Mouse (Mus musculus) liver, embryonic 12.5 days (tissue): ENCODE measurements around the gene Nudcd3. TPM values are rescaled to one million over a fixed set of nuclear protein-coding genes. Genes with fewer than 3 reads are reported as not detected.
A peak's percentile ranks its signal among the peaks of the same experiment; 100 is the strongest.

Experiments
- ATAC-seq: fragments of 200-750 bp; cut with Nextera tagmentation; 2 replicates; pipeline ENCODE4 v1.8.0; 2017; ENCODE audit warnings: moderate number of reproducible peaks, mild to moderate bottlenecking, moderate library complexity
- H3K27ac ChIP-seq: fragments of 300-500 bp; sonication (generic); 2 replicates; pipeline ENCODE4 v1.5.1; 2016; ENCODE audit warnings: mild to moderate bottlenecking
- H3K27me3 ChIP-seq: fragments of 300-500 bp; sonication (generic); replicated peaks from 2 replicates; pipeline ENCODE4 v1.6.1; 2016; ENCODE audit warnings: mild to moderate bottlenecking, moderate library complexity
- H3K36me3 ChIP-seq: fragments of 300-500 bp; sonication (generic); 2 replicates; pipeline ENCODE4 v1.6.1; 2016; ENCODE audit warnings: mild to moderate bottlenecking, moderate library complexity
- H3K4me1 ChIP-seq: fragments of 300-500 bp; sonication (generic); 2 replicates; pipeline ENCODE4 v1.6.1; 2016
- H3K4me2 ChIP-seq: fragments of 300-500 bp; sonication (generic); 2 replicates; pipeline ENCODE4 v1.6.1; 2016; ENCODE audit warnings: mild to moderate bottlenecking, moderate library complexity
- H3K4me3 ChIP-seq: fragments of 300-500 bp; sonication (generic); 2 replicates; pipeline ENCODE4 v1.5.1; 2016; ENCODE audit warnings: mild to moderate bottlenecking, moderate library complexity
- H3K9ac ChIP-seq: fragments of 300-500 bp; sonication (generic); 2 replicates; pipeline ENCODE4 v1.6.1; 2016; ENCODE audit warnings: mild to moderate bottlenecking, moderate library complexity
- H3K9me3 ChIP-seq: fragments of 300-500 bp; sonication (generic); replicated peaks from 2 replicates; pipeline ENCODE4 v1.6.1; 2016; ENCODE audit warnings: mild to moderate bottlenecking, moderate library complexity
- WGBS: fragments of 180-500 bp; shearing (Covaris S2); methylation state at CpG from one replicate; pipeline ENCODE4 v1.1.7; 2016; ENCODE audit not compliant: insufficient replicate concordance; 5-methylcytosine and 5-hydroxymethylcytosine counted together
- polyA plus RNA-seq: library from polyadenylated mRNA; unstranded; fragments of >200 nt; fragmentation: Nextera tagmentation; extraction: Ambion mirVana; gene quantifications from 2 replicates; pipeline ENCODE4 v1.2.1, GENCODE M21; 2016

Nudcd3 gene
- polyA plus RNA-seq, 1 experiment from 2014 or later, result 21.7 TPM

DNA sequence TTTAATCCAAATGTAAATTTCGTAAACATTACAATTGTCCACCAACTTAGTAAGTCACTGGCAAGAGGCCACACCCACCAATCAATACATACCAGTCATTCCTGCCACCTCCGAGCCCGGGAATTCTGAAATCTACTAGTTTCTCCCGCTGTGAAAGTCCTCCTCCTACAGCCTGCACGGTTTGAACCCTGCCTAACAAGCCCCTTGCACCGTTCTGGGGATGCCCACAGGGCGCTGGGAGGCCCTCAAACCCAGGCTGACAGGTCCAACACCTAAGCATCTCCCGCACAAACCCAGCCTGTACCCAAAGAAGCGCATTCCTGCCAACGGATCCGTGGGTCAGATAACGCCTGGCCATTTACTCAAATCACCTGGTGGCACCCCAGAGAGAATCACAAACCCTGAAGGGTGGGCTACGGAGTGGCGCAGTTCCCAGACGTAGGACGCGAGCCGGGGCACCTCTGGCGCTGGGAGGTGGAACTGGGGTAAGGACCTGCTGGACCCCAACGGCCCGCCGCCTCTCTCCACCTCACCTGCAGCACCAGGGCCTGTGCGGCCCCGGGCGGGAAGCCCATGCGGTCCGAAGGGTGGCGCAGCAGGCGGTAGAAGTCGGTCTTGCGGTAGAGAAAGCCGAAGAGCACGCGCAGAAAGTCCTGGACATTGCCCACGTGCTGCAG, 667 bp downstream of the Nudcd3 start, which contains the start of gene A730071L15Rik:
Gene A730071L15Rik, plus strand, starts transcription at position 620 of the 677 bp plus-strand sequence.
- H3K27me3 ChIP-seq, result peaks cover 5% of the 10 kb centered on the region
- peak within 1 kb of the TSS; percentile 80 for H3K27ac ChIP-seq
- peak within 1 kb of the TSS; percentile 97 for H3K4me2 ChIP-seq
- H3K9ac ChIP-seq, result peak within 1 kb of the TSS; percentile 92
- WGBS, result 1% methylated on average over 35 of the region's 35 CpGs
- H3K4me1 ChIP-seq, result peaks cover 37% of the 10 kb centered on the region
- H3K4me3 ChIP-seq, result peak within 1 kb of the TSS; percentile 93
- no peaks in the 10 kb centered on the region for H3K9me3 ChIP-seq
- peak; percentile 71 for ATAC-seq
- H3K36me3 ChIP-seq, result peaks cover 4% of the 10 kb centered on the region; the same call in 1 of the 2 replicates

DNA sequence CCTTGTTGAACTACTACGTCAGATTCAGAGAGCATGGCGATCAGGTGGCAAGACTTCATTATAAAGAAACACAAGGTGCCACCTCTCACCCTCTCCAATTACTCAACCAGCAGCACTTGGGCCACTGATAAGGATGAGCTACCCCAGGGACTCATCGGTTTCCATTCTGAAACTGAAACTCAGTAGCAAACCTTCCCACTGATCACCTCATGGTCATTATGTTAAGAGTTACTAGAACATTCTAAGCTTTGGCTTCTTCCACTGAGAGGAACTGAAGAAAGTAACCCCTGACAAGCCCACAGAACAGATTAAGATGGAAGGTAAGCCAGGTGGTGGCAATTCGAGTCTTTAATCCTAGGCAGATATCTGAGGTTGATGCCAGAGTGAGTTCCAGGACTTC, 1.8 kb downstream of the Nudcd3 start:
- H3K36me3 ChIP-seq, result peaks cover 11% of the 10 kb centered on the region; the same call in 1 of the 2 replicates
- ATAC-seq, result no peak
- H3K9me3 ChIP-seq, result no peaks in the 10 kb centered on the region
- no peak overlapping the region for H3K27ac ChIP-seq
- 0 out of 2 replicates have a peak, but pooled peaks cover under 1% of the 10 kb centered on the region for H3K27me3 ChIP-seq
- H3K4me1 ChIP-seq, result peaks cover 39% of the 10 kb centered on the region
- H3K4me2 ChIP-seq, result peak overlapping the region; percentile 97
- H3K4me3 ChIP-seq, result peak overlapping the region; percentile 93
- 62% methylated on average over 4 of the region's 4 CpGs for WGBS
- H3K9ac ChIP-seq, result peak overlapping the region; percentile 92

DNA sequence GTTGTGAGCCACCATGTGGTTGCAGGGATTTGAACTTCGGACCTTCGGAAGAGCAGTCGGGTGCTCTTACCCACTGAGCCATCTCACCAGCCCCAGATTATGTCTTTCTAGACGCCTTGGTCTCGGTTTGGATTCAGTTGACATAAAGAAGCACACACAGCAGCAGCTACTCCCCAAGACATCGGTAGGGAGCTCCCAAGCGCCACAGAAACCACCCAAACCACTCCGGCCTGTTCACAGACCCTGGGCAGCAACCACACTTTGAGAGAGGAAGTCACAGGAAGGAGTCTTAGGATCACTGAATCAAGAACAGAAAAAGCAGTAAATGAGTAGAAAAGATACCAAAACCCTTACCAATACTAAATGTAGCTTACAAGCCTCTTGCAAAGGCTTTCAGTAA, 3.4 kb downstream of the Nudcd3 start:
- Histone ChIP-seq H3K4me3 (no peak overlapping the region), H3K27ac (no peak overlapping the region), H3K9ac (no peak overlapping the region), H3K27me3 (no peaks in the 10 kb centered on the region), H3K36me3 (peaks cover 26% of the 10 kb centered on the region), H3K4me2 (no peak overlapping the region), H3K9me3 (no peaks in the 10 kb centered on the region), H3K4me1 (peaks cover 39% of the 10 kb centered on the region)
- 70% methylated on average over 8 of the region's 8 CpGs for WGBS
- no peak for ATAC-seq

DNA sequence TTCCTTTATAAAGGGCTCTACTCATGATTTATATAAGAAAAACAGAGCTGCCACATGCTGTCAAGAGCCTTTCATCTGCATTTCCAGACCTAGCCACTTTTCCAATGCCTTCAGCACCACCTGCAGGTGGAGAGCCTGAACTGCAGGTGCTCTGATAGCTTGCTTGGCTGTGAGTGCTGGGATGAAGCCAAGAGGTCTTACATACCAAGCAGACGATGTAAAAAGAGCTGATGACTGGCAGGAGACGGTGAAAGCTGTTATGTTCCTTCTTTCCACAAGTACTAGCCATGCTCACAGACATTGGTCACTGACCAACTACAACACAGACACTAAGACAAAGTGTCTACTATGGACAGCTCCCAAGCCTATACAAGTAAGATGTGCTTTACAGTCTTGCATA, 12.3 kb downstream of the Nudcd3 start:
- Histone ChIP-seq H3K9me3 (no peaks in the 10 kb centered on the region), H3K4me2 (no peak overlapping the region), H3K27ac (no peak overlapping the region), H3K9ac (no peak overlapping the region), H3K36me3 (peaks cover 52% of the 10 kb centered on the region), H3K4me1 (peaks cover 30% of the 10 kb centered on the region), H3K4me3 (no peak overlapping the region), H3K27me3 (no peaks in the 10 kb centered on the region)
- ATAC-seq, result no peak
- 15% methylated on average over 2 of the region's 2 CpGs for WGBS

DNA sequence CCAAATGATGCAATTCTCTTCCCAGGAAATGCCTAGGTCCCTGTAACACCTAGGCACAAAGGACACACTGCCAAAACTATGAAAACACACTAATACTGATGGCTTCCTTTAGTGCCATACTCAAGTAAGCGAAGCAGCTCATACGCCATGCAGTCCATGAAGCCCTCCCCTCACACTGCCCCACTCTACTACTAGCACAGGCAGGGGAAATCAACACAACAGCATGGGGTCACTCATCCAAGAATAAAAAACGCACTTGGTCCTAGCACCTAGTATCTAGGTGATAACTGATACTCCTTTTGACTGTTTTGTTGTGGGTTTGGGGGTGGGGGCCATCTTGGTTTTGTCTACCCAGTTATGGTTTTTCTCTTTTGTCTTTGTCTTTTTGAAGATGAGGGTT, 12.8 kb downstream of the Nudcd3 start:
- peaks cover 30% of the 10 kb centered on the region for H3K4me1 ChIP-seq
- no peak overlapping the region for H3K27ac ChIP-seq
- H3K27me3 ChIP-seq, result no peaks in the 10 kb centered on the region
- 81% methylated on average over 3 of the region's 3 CpGs for WGBS
- no peak overlapping the region for H3K9ac ChIP-seq
- ATAC-seq, result no peak
- no peak overlapping the region for H3K4me2 ChIP-seq
- no peaks in the 10 kb centered on the region for H3K9me3 ChIP-seq
- no peak overlapping the region for H3K4me3 ChIP-seq
- peaks cover 47% of the 10 kb centered on the region for H3K36me3 ChIP-seq

DNA sequence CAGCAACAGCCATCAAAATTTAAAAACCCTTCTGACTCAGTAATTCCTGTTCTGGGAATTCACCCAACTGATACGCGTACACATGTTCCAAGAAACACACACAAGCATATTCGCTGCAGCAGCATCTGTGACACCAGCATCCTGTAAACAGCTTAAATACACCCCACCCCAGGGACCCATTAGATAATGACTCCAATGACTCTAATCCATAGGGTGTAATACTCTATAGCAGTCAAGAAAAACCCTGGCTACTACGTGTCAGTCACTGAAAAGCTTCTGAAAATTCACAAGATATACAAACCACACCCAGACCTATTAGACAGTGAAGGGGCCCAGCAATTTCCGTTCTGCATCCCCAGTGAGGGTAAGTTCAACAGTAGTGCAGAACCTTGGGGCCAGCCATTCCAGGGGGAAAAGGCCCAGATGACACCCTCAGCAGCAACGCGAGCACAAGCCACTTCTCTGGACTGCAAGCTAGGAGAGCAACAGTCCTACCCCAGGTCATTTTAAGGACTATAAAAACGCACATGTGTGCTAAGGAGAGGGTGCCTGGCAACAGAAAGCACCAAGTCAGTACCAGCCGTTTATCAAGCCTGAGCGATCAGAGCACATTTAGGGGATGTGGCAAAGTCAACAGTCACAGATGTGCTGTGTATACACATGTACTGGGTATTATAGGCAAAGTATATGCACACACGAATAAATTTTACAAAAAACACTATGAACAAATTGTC, 15.8 kb downstream of the Nudcd3 start:
- H3K27me3 ChIP-seq, result no peaks in the 10 kb centered on the region
- no peaks in the 10 kb centered on the region for H3K9me3 ChIP-seq
- H3K4me2 ChIP-seq, result peak overlapping the region; percentile 42
- peaks cover 48% of the 10 kb centered on the region for H3K4me1 ChIP-seq
- 36% methylated on average over 11 of the region's 11 CpGs for WGBS
- H3K27ac ChIP-seq, result peak overlapping the region; percentile 73
- H3K36me3 ChIP-seq, result peaks cover 29% of the 10 kb centered on the region
- no peak overlapping the region for H3K4me3 ChIP-seq
- peak; percentile 77 for ATAC-seq
- H3K9ac ChIP-seq, result no peak overlapping the region

DNA sequence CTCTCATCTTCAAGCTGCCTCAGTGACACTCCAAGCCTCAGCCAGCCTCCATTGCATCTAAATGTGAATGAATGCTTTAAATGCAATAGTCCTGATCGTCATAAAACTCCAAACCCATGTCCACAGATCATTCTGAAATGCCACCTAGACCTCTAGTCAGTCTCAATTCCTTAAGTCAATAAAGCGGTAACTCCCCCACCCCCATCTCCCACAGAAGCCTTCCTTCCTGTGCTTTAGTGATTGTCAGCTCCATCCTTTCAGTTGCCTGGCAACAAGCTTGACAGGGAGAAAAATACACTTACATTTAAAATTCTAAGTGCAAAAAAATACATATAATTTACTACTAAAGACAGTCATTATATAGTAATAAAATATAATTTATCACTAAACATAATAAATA, 17.0 kb downstream of the Nudcd3 start:
- ATAC-seq, result no peak

DNA sequence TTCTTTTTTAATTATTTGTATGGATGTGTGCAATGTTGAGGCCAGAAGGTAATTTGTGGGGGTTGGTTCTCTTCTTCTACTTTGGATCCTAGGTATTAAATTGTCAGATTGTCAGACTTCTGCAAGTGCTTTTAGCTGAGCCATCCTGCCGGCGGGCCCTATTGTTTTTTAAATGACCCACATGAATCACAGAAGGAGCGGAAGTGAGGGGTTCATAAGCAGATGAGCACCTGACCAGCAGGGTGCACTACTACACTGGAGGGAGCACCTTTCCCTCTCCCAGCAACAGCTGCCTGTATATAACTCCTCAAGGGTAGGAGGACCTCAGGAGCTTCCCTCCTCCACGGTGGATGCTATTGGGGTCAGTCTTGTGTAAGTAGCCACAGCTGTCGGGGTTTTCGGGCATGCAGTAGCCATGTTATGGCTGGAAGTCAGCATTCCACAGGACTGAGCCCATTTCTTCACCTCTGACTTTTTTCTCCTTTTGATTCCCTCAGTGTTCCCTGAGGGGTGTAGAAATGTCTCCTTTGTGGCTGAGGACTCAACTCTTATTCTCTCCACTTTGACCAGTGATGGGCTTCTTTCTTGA, 19.3 kb downstream of the Nudcd3 start:
- Histone ChIP-seq H3K4me3 (no peak overlapping the region), H3K9ac (no peak overlapping the region), H3K4me1 (peaks cover 57% of the 10 kb centered on the region), H3K36me3 (0 out of 2 replicates have a peak, but pooled peaks cover 4% of the 10 kb centered on the region), H3K27me3 (no peaks in the 10 kb centered on the region), H3K9me3 (no peaks in the 10 kb centered on the region), H3K27ac (no peak overlapping the region), H3K4me2 (no peak overlapping the region)
- WGBS, result 68% methylated on average over 6 of the region's 6 CpGs
- ATAC-seq, result no peak

More for the DNA sequence above, 17.0 kb downstream of the Nudcd3 start:
- Histone ChIP-seq H3K9me3 (no peaks in the 10 kb centered on the region), H3K27me3 (no peaks in the 10 kb centered on the region), H3K27ac (no peak overlapping the region), H3K4me1 (peaks cover 59% of the 10 kb centered on the region), H3K4me2 (no peak overlapping the region), H3K9ac (no peak overlapping the region), H3K36me3 (peaks cover 20% of the 10 kb centered on the region), H3K4me3 (no peak overlapping the region)
- 68% methylated on average over 2 of the region's 2 CpGs for WGBS

DNA sequence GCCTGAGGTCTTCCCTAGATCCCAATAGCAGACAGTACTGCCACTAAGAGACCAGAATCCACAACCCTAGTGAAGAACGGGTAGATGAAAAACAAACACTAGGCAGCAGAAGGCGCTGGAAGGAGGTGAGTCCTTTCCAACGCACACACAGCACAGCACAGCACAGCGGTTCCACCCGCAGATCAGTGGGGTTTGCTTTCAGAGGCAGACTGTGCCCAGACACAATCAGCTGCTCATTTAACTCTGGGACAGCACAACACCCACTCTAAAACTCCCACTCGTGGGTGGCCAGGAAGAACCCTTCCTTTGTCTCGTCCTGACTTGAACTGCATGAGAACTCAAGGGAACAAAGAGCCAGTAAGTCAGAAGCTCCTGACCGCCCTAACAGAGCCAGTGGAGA, 21.0 kb downstream of the Nudcd3 start:
- peak overlapping the region; percentile 39; the same call in 1 of the 2 replicates for H3K9ac ChIP-seq
- H3K9me3 ChIP-seq, result no peaks in the 10 kb centered on the region
- ATAC-seq, result no peak
- 0 out of 2 replicates have a peak, but pooled peaks cover 4% of the 10 kb centered on the region for H3K36me3 ChIP-seq
- H3K27me3 ChIP-seq, result no peaks in the 10 kb centered on the region
- WGBS, result 21% methylated on average over 8 of the region's 8 CpGs
- H3K4me1 ChIP-seq, result peaks cover 56% of the 10 kb centered on the region
- peak overlapping the region; percentile 51 for H3K27ac ChIP-seq
- peak overlapping the region; percentile 8; the same call in 1 of the 2 replicates for H3K4me2 ChIP-seq
- no peak overlapping the region for H3K4me3 ChIP-seq

DNA sequence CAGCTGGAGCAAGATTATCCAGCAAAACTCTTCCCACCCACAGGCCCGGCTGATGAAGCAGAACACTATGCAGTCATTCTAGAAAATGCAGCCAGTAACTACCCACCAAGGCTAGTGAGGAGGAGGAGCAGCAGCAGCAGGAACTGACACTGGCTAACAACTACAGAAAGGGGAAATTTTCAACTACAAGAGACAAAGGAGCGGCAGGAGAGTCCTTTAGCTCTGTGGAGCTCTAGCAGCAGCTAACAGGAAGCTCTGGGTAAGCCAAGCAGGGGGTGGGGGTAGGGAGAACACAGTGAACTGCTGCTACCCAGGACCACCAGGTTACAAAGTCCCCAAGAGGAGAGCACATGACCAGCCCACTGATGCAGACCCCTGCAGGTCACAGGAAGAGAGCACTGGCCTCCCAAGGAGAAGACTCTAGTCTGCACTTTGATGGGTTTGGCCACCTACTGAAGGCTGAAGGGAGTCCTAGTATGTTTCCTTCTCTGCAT, 21.5 kb downstream of the Nudcd3 start:
- 17% methylated on average over 2 of the region's 2 CpGs for WGBS
- Histone ChIP-seq H3K27me3 (no peaks in the 10 kb centered on the region), H3K4me2 (peak overlapping the region; percentile 8; the same call in 1 of the 2 replicates), H3K4me1 (peaks cover 52% of the 10 kb centered on the region), H3K9ac (peak overlapping the region; percentile 39; the same call in 1 of the 2 replicates), H3K36me3 (0 out of 2 replicates have a peak, but pooled peaks cover 4% of the 10 kb centered on the region), H3K4me3 (no peak overlapping the region), H3K27ac (peak overlapping the region; percentile 51), H3K9me3 (no peaks in the 10 kb centered on the region)
- no peak for ATAC-seq

DNA sequence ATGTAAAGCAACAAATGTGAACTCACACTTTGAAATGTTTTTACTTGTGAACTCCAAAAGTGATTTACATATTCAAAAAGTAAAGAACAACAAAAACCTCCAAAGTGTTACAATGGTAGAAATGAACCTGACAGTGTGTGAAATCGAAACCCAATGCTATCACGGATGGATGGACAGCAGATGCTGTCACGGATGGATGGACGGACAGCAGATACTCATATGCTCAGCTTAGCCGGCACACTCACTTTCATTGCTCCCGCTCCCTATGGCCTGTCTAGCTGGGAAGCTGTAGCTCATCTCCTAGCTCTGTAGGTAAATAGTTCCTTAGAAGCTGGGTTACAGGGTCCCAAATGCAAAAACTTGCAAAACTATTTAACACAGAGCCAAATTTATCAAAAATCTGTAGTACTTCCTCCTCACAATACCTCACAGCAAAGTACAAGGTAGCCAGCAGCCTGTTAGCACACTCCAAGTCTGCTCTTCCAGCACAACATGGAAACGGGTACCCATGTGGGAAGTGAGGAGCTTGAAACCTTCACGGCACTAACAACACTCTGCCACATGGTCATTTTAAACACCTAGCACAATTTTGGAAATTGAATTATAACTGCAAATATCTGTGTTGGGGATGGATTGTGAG, 22.3 kb downstream of the Nudcd3 start:
- Histone ChIP-seq H3K4me2 (no peak overlapping the region), H3K36me3 (0 out of 2 replicates have a peak, but pooled peaks cover 4% of the 10 kb centered on the region), H3K4me3 (no peak overlapping the region), H3K27ac (no peak overlapping the region), H3K4me1 (peaks cover 52% of the 10 kb centered on the region), H3K9ac (no peak overlapping the region), H3K27me3 (no peaks in the 10 kb centered on the region), H3K9me3 (no peaks in the 10 kb centered on the region)
- 75% methylated on average over 8 of the region's 8 CpGs for WGBS
- no peak for ATAC-seq
